In the genomic region with DNA sequence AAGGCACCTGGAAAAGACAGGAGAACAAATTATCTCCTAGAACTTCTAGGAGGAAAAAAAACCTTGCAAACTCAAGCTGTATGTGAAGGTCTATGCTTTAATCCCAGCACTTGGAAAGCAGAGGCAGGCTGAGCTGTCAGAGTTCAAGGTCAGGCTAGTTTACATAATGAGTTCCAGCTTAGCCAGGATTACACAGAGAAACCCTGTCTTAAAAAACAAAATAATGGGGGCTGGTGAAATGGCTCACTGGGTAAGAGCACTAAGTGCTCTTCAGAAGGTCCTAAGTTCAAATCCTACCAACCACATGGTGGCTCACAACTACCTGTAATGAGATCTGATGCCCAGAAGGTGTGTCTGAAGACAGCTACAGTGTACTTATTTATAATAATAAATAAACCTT, we compare ENCODE assay signal across 24 mouse cellular contexts.
"Had no signal": no experiment of that assay in that cellular context is flagged by ENCODE, and none has a peak within 500 bp of the region (broad histone marks: within the 10 kb centered on the region; RNA-seq: fewer than 3 reads in every experiment).

No protein-coding gene starts in this region.

- H3K36me3 ChIP-seq: heart, embryonic 15.5 days; limb, embryonic 15.5 days; liver, embryonic 12.5 days had no signal

- H3K4me2 ChIP-seq: heart, embryonic 11.5 days; heart, embryonic 13.5 days; heart, embryonic 15.5 days; hindbrain, embryonic 13.5 days; hindbrain, embryonic 15.5 days; limb, embryonic 13.5 days; limb, embryonic 15.5 days; liver, embryonic 12.5 days had no signal

- H3K27ac ChIP-seq: heart, adult 2 months; heart, embryonic 13.5 days; heart, embryonic 15.5 days; hindbrain, embryonic 13.5 days; hindbrain, embryonic 15.5 days; hindbrain, postnatal 0 days; limb, embryonic 13.5 days; limb, embryonic 15.5 days; liver, embryonic 12.5 days; liver, embryonic 14.5 days had no signal

- H3K4me3 ChIP-seq: heart, adult 2 months; heart, embryonic 13.5 days; heart, embryonic 15.5 days; hindbrain, embryonic 13.5 days; hindbrain, embryonic 15.5 days; limb, embryonic 13.5 days; limb, embryonic 15.5 days; liver, embryonic 12.5 days had no signal

- DNase-seq: gastrocnemius, postnatal 14 days; gastrocnemius, postnatal 36 days; heart, adult 11 months; heart, adult 2 months; heart, postnatal 14 days; heart, postnatal 36 days; kidney, adult 11 months; kidney, postnatal 14 days; kidney, postnatal 36 days; layer of hippocampus, adult 9-11 months; layer of hippocampus, postnatal 36 days; left cerebral cortex, postnatal 4 days; lung, adult 18-20 months had no signal

- H3K4me1 ChIP-seq: hindbrain, embryonic 13.5 days; limb, embryonic 13.5 days had no signal

- ATAC-seq: hindbrain, postnatal 0 days; intestine, embryonic 16.5 days; liver, embryonic 12.5 days had no signal

- H3K27me3 ChIP-seq: heart, embryonic 13.5 days; heart, embryonic 15.5 days; hindbrain, embryonic 13.5 days; hindbrain, embryonic 15.5 days; limb, embryonic 13.5 days; limb, embryonic 15.5 days had no signal

- H3K9me3 ChIP-seq: heart, embryonic 13.5 days; heart, embryonic 15.5 days; hindbrain, embryonic 13.5 days; hindbrain, embryonic 15.5 days; limb, embryonic 13.5 days; limb, embryonic 15.5 days; liver, embryonic 12.5 days had no signal

- H3K9ac ChIP-seq: heart, embryonic 13.5 days; heart, embryonic 15.5 days; hindbrain, embryonic 13.5 days; hindbrain, embryonic 15.5 days; limb, embryonic 13.5 days; limb, embryonic 15.5 days; liver, embryonic 12.5 days; liver, embryonic 14.5 days had no signal
